Mouse (Mus musculus) E14TG2a.4 (cell line): ENCODE measurements around the gene Sprtn.

ENCODE experiments used
- CTCF ChIP-seq: conservative IDR thresholded peaks from 2 replicates; pipeline ENCODE4 v1.5.1; 2014; ENCODE audit warnings: low read length
- POU5F1 ChIP-seq: IDR thresholded peaks from 2 replicates; pipeline ENCODE4 v1.6.1; 2014; ENCODE audit warnings: low read length, borderline replicate concordance

DNA sequence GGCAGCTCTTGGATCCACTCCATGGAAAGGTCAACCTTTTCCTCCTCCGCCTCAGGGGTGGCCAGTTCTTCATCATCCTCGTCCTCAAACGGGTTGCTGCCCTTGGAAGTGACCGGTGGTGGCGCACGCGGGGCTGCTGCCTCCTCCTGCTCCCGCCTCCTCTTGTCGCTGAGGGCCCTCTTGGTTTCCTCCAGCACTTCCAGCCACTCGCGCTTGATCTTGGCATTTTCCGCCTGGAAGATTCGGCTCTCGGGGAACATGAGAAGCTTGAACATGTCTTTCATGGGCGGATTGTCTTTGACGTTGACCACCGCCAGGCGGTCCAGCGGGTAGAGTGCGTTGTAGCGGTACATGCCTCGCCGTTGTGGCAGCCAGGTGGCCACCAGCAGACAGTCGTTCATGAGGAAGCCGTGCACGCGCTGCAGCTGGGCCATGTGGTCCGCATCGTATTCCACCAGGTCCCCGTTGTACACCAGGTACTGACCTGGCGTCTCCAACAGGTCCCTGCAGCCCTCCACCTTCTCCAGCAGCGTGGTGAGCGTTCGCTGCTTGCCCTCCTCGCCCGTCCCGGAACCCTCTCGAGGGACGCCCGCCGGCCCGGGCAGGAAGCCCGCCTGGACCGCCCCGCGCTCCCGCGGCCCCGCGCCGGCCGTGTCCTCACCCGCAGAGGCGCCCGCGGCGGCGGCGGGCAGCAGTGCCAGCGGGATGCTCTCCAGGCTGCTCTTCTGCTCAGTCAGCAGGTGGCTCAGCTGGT is 877 bp upstream of the Sprtn start:
- TF ChIP-seq CTCF (no peak), POU5F1 (no peak)
